Mouse (Mus musculus): Measurements from ENCODE around the gene Gm48551. TPM values are rescaled to one million over a fixed set of nuclear protein-coding genes. Genes with fewer than 3 reads are reported as not detected.
A peak's percentile ranks its signal among the peaks of the same experiment; 100 is the strongest.

Gm48551 gene
- polyA plus RNA-seq, 1 experiment from 2014 or later: 1.9 TPM

DNA sequence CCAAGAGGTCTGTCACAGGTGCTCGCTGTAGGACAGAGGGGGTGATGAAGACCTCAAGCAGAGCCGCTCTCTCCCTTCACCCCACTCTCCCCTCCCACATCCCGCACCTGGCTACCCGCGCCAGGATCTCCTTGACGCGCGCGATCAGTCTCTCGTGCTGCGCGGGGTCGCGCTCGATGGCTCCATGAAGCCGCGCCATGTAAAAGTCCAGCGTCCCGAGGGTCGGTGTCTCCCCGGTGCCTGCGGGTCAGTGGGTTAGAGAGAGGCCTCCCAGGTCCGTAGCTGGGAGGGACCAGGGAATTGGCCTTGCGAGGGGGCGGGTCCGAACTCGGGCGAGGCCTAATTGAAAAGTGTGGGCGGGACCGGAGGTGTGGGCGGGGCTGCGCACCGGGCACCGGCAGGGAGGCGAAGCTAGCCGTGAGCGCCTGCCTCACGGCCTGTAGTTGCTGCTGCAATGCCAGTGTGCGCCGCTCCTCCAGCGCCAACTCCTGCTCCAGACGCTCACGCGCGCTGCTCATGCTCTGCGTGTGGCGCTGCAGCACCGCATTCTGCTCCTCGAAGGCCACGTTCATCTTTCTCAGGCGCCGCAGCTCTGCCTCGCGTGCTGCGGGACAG, 37.7 kb upstream of the Gm48551 start:
- peaks cover 26% of the 10 kb centered on the region for H3K36me3 ChIP-seq
- H3K9ac ChIP-seq: peak overlapping the region; percentile 56
- H3K27me3 ChIP-seq (replicated peaks): peaks cover 30% of the 10 kb centered on the region
- H3K4me3 ChIP-seq: peak overlapping the region; percentile 23
- H3K4me2 ChIP-seq: peak overlapping the region; percentile 57
- H3K27ac ChIP-seq (ENCODE audit: poor library complexity, severe bottlenecking): peak overlapping the region; percentile 61; the same call in 1 of the 2 replicates
- WGBS: 11% methylated on average over 55 of the region's 55 CpGs
- H3K4me1 ChIP-seq (replicated peaks): peaks cover 51% of the 10 kb centered on the region
- ATAC-seq (ENCODE audit: insufficient number of reproducible peaks, low FRiP score): peak; percentile 44
- no peaks in the 10 kb centered on the region for H3K9me3 ChIP-seq (replicated peaks)

DNA sequence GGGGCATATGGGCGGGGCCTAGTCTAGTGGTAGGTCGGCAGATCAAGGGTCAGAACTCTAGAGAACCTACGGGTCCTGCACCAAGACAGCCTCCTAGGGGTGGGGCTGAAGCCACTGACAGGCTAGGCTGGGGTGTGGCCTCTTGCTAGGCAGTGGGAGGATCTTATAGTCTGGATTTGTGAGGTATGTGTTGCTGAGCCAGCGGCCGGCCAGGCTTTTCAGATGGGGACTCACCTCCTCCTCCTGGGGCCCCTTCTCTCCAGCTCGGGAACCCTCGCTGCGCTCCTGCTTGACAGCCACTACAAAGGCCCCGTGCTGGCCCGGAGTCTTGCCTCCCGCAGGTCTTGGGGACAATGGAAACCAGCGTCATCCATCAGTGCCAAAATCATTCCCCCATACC, 35.1 kb upstream of the Gm48551 start:
- peaks cover 26% of the 10 kb centered on the region for H3K36me3 ChIP-seq
- H3K9ac ChIP-seq: peak overlapping the region; percentile 94
- 9% methylated on average over 12 of the region's 12 CpGs for WGBS
- H3K27me3 ChIP-seq (replicated peaks): 0 out of 2 replicates have a peak, but pooled peaks cover 7% of the 10 kb centered on the region
- H3K4me2 ChIP-seq: peak overlapping the region; percentile 70
- ATAC-seq (ENCODE audit: insufficient number of reproducible peaks, low FRiP score): peak; percentile 40
- H3K4me1 ChIP-seq (replicated peaks): peaks cover 48% of the 10 kb centered on the region
- peak overlapping the region; percentile 85 for H3K4me3 ChIP-seq
- H3K27ac ChIP-seq (ENCODE audit: poor library complexity, severe bottlenecking): peak overlapping the region; percentile 74; the same call in 1 of the 2 replicates
- no peaks in the 10 kb centered on the region for H3K9me3 ChIP-seq (replicated peaks)

DNA sequence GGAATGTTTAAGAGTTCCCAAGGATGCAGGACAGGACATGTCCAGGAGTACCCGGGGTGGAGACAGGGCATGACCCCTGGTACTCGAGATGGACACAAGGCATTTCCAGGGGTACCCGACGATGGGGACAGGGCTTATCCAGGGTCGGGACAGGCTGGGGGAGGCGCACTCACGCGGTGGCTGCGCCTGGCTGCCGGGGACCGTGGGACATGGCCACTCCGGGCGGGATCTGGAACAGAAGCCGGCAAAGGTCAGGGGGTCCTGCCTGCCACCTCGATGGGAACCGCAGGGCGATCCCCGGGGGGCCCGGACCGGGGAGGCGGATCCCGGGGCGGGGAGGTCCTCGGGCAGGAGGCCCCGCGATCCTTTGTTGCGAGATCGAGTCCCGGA, 34.3 kb upstream of the Gm48551 start:
- no peaks in the 10 kb centered on the region for H3K9me3 ChIP-seq (replicated peaks)
- peak overlapping the region; percentile 74 for H3K27ac ChIP-seq (ENCODE audit: poor library complexity, severe bottlenecking)
- H3K4me1 ChIP-seq (replicated peaks): peaks cover 45% of the 10 kb centered on the region
- H3K9ac ChIP-seq: peak overlapping the region; percentile 94
- H3K4me3 ChIP-seq: peak overlapping the region; percentile 85
- ATAC-seq (ENCODE audit: insufficient number of reproducible peaks, low FRiP score): peak; percentile 1
- H3K27me3 ChIP-seq (replicated peaks): 0 out of 2 replicates have a peak, but pooled peaks cover 4% of the 10 kb centered on the region
- 1% methylated on average over 28 of the region's 29 CpGs for WGBS
- H3K4me2 ChIP-seq: peak overlapping the region; percentile 70
- peaks cover 26% of the 10 kb centered on the region for H3K36me3 ChIP-seq

DNA sequence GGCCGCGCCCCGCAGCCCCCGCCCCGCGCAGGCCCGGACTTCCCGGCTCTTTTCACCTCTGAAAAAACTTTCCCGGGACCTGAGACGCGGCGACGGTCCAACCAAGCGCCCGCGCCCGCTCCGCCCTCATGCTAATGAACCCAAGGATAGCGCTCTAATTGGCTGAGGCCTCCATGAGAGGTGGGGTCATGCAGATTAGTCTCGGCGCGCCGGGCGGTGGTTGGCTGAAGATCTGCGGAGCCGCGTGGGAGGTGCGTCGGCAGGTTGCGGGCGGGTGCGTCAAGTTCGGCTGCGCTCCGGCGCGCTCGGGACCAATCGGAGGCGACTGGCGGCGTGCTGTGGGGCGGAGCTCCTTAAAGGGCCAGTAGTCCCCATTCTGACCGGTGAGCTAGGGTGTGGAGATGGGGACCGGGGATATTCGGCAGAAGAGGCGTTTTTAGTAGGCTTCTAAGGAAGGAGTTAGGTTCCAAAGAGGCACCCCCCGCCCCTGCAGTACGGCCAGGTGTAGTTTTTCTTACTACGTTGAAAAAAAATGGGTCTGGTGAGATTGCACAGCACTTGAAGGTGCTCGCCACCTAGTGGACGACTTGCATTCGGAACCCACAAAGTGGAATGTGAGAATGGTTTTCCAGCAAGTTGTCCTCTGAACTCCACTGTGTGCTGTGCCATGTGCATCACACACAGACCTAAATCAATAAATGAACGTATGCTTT, 33.8 kb upstream of the Gm48551 start, which contains the start of gene Hmg20b:
TSS of gene Hmg20b (minus strand) at position 130 of the 713 bp plus-strand sequence.
- Histone ChIP-seq H3K9me3 (replicated peaks) (no peaks in the 10 kb centered on the region), H3K27ac (ENCODE audit: poor library complexity, severe bottlenecking) (peak within 1 kb of the TSS; percentile 74), H3K4me2 (peak within 1 kb of the TSS; percentile 70), H3K4me1 (replicated peaks) (peaks cover 43% of the 10 kb centered on the region), H3K4me3 (peak within 1 kb of the TSS; percentile 85), H3K36me3 (peaks cover 23% of the 10 kb centered on the region), H3K9ac (peak within 1 kb of the TSS; percentile 94), H3K27me3 (replicated peaks) (0 out of 2 replicates have a peak, but pooled peaks cover 4% of the 10 kb centered on the region)
- peak; percentile 93 for ATAC-seq (ENCODE audit: insufficient number of reproducible peaks, low FRiP score)
- under 1% methylated on average over 54 of the region's 54 CpGs for WGBS

DNA sequence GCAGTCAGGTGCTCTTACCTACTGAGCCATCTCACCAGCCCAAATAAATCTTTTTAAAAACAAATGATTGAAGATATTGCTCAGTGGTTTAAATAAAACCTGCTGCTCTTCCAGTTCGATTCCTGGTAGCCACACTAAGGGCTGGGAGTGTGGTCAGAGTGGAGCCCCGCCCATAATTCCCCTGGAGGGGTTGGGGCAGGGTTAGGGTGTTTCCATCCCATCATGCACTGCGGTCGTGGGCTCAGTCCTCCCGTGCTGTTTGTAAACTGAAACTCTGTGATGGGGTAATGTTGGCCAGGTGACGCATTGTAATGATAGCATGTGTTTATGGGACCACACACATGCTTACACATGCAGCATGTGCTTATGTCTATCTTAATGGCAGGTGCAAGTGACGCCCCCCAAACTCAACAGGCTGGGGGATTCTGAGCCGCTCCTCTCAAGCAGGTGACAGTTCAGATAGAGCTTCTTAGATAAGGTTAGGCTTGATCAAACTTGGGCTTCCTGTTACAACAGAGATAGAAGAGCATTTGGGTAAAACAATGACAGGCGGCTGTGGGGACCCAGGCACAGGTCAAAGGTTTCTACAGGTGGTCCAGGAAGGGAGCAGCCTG, 32.5 kb upstream of the Gm48551 start:
- Histone ChIP-seq H3K4me2 (peak overlapping the region; percentile 5; the same call in 1 of the 2 replicates), H3K27me3 (replicated peaks) (0 out of 2 replicates have a peak, but pooled peaks cover 6% of the 10 kb centered on the region), H3K4me3 (no peak overlapping the region), H3K9ac (no peak overlapping the region), H3K36me3 (peaks cover 14% of the 10 kb centered on the region), H3K4me1 (replicated peaks) (peaks cover 43% of the 10 kb centered on the region), H3K9me3 (replicated peaks) (no peaks in the 10 kb centered on the region), H3K27ac (ENCODE audit: poor library complexity, severe bottlenecking) (no peak overlapping the region)
- ATAC-seq (ENCODE audit: insufficient number of reproducible peaks, low FRiP score): no peak
- WGBS: 18% methylated on average over 9 of the region's 9 CpGs

DNA sequence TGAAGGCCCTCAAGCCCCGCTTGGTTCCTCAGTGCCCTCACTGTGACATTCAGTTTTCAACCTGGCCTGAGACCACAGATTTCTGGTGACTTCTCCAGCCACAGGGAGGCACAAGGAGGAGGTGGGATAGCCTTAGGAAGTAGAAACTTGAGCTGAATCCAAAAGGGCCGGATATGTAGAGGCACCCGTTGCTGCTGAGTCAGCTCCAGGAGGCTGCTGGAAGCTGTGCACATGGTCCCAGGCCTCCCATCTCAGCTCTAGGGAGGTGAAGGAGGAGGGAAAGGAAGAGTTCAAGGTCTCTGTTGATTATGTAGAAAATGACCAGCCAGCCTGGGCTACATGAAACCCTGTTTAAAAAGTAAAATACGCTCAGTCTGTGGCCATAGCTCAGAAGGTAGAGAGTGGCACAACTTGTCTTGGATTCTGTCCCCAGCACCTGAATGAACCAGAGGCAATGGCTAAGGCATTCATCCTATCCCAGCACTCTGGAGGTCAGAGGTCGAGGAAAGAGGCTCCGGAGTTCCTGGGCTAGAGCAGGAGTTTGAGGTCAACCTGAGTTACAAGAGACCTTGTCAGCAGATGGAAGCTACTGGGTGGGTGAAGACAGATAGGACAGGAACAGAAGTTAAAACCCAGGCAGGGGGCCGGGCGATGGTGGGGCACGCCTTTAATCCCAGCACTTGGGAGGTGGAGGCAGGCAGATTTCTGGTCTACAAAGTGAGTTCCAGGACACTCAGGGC, 29.4 kb upstream of the Gm48551 start:
- H3K27me3 ChIP-seq (replicated peaks): 0 out of 2 replicates have a peak, but pooled peaks cover 3% of the 10 kb centered on the region
- H3K36me3 ChIP-seq: peaks cover 1% of the 10 kb centered on the region; the same call in 1 of the 2 replicates
- no peak overlapping the region for H3K27ac ChIP-seq (ENCODE audit: poor library complexity, severe bottlenecking)
- 64% methylated on average over 9 of the region's 9 CpGs for WGBS
- no peak overlapping the region for H3K9ac ChIP-seq
- peaks cover 37% of the 10 kb centered on the region for H3K4me1 ChIP-seq (replicated peaks)
- no peaks in the 10 kb centered on the region for H3K9me3 ChIP-seq (replicated peaks)
- no peak overlapping the region for H3K4me2 ChIP-seq
- ATAC-seq (ENCODE audit: insufficient number of reproducible peaks, low FRiP score): no peak
- H3K4me3 ChIP-seq: no peak overlapping the region

DNA sequence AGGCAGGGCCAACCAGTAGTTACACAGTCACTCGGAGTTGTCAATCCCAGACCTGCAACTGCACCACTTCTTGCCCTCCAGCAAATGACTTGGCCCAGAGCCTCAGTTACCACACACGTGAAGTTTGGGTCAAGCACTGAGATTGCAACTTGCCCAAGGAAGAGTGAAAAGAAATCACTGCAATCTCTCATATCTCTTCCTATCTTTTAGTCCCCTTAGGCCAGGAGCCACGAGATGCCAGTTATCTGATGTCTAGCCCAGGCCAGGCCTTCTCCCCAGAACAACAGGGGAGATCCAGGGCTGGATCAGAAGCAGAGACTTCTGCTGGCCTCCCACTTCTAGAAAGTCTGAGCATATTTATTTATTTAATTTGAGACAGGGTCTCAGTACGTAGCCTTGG, 28.7 kb upstream of the Gm48551 start:
- Histone ChIP-seq H3K9me3 (replicated peaks) (no peaks in the 10 kb centered on the region), H3K36me3 (peaks cover 3% of the 10 kb centered on the region; the same call in 1 of the 2 replicates), H3K9ac (0 out of 2 replicates have a peak overlapping the region, but pooled peaks have one; percentile 21), H3K27me3 (replicated peaks) (0 out of 2 replicates have a peak, but pooled peaks cover 3% of the 10 kb centered on the region), H3K27ac (ENCODE audit: poor library complexity, severe bottlenecking) (no peak overlapping the region), H3K4me3 (no peak overlapping the region), H3K4me1 (replicated peaks) (peaks cover 44% of the 10 kb centered on the region), H3K4me2 (no peak overlapping the region)
- WGBS: 69% methylated on average over 4 of the region's 4 CpGs
- no peak for ATAC-seq (ENCODE audit: insufficient number of reproducible peaks, low FRiP score)

DNA sequence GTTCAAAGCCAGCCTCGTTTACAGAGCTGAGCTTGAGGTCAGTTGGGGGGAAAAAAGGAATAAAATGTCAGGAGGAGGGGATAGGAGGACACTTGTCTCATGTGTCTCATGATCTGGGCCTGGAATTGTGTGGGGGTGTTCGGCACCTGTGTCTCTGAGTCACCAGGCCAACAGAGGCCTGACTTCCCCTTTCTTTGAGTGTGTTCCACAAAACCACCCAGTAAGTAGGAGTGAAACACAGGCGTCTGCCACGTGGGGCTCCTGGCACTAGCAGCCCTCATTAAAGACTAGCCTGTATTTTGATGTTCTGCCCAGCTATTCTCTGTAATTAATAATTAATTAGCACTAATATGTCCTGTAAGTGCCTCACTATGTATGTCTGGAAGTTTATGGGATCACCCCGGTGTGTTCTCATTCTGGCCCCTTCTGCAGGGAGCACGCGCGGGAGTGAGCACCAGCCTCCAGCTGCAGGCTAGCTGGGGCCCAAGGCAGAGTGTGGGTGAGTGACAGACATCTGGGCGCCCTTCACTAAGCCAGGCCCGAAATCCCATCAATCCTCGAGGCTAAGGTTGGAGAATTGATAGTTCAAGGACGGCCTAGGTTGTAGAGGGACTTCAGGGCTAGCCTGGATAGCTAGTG, 27.8 kb upstream of the Gm48551 start:
- no peak overlapping the region for H3K27ac ChIP-seq (ENCODE audit: poor library complexity, severe bottlenecking)
- WGBS: 49% methylated on average over 12 of the region's 12 CpGs

DNA sequence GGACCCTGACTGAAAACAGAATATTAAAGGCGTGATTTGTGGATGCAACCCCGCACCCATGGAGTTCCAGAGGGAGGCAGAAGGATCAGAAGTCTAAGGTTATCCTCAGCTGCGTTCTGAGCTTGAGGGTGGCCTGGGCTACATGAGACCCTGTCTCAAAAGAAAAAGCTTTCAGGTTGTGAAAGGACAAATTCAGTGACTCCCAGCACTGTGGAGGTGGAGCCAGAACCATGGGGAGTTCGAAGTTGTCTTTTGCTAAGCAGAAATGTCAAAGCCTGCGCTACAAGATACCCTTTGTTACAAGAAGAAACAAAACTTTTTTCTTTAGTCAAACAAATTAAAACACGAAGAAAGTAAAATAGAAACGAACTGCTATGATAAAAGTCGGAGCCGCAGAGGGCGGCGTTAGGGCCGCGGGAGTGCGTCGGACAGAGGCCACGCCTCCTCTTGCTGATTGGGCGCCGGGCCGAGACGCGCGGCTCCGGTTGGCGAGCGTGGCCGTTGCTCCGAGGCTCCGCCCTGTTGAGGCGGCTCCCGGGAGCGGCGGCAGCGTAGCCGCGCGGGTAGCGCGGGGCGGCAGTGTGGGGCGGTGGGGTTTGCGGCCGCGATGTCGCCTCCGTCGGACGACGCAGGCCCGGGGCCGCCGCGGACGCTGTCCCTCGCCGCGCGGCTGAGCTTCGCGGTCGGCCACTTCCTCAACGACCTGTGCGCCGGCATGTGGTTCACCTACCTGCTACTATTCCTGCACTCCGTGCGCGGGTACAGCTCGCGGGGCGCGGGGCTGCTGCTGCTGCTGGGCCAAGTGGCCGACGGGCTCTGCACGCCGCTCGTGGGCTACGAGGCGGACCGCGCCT, 27.0 kb upstream of the Gm48551 start, which contains the start of gene Mfsd12:
TSS of gene Mfsd12 (plus strand) at position 501 of the 854 bp plus-strand sequence.
- peaks cover 14% of the 10 kb centered on the region; the same call in 1 of the 2 replicates for H3K36me3 ChIP-seq
- peak; percentile 89 for ATAC-seq (ENCODE audit: insufficient number of reproducible peaks, low FRiP score)
- peak within 1 kb of the TSS; percentile 35 for H3K27ac ChIP-seq (ENCODE audit: poor library complexity, severe bottlenecking)

More for the DNA sequence above, 27.8 kb upstream of the Gm48551 start:
- 0 out of 2 replicates have a peak, but pooled peaks cover 3% of the 10 kb centered on the region for H3K27me3 ChIP-seq (replicated peaks)
- ATAC-seq (ENCODE audit: insufficient number of reproducible peaks, low FRiP score): no peak
- peaks cover 6% of the 10 kb centered on the region; the same call in 1 of the 2 replicates for H3K36me3 ChIP-seq
- H3K4me2 ChIP-seq: peak overlapping the region; percentile 93
- H3K4me1 ChIP-seq (replicated peaks): peaks cover 46% of the 10 kb centered on the region
- peak overlapping the region; percentile 47 for H3K9ac ChIP-seq
- no peaks in the 10 kb centered on the region for H3K9me3 ChIP-seq (replicated peaks)
- H3K4me3 ChIP-seq: peak overlapping the region; percentile 81

More for the DNA sequence above, 27.0 kb upstream of the Gm48551 start, which contains the start of gene Mfsd12:
- H3K9me3 ChIP-seq (replicated peaks): no peaks in the 10 kb centered on the region
- peak within 1 kb of the TSS; percentile 81 for H3K4me3 ChIP-seq
- peak within 1 kb of the TSS; percentile 93 for H3K4me2 ChIP-seq
- H3K27me3 ChIP-seq (replicated peaks): 0 out of 2 replicates have a peak, but pooled peaks cover 3% of the 10 kb centered on the region
- peaks cover 49% of the 10 kb centered on the region for H3K4me1 ChIP-seq (replicated peaks)
- H3K9ac ChIP-seq: peak within 1 kb of the TSS; percentile 85
- 2% methylated on average over 79 of the region's 79 CpGs for WGBS

Data from heart, embryonic 12.5 days (tissue).